Mouse (Mus musculus) forebrain, embryonic 15.5 days (tissue): ENCODE measurements around the gene Rab17. TPM values are rescaled to one million over a fixed set of nuclear protein-coding genes. Genes with fewer than 3 reads are reported as not detected.

Experiments used
- ATAC-seq: fragments of 200-750 bp; cut with Nextera tagmentation; replicated peaks from 2 replicates; pipeline ENCODE4 v1.8.0; 2017; ENCODE audit warnings: mild to moderate bottlenecking, moderate TSS enrichment, moderate library complexity
- H3K27ac ChIP-seq: fragments of 300-500 bp; sonication (generic); replicated peaks from 2 replicates; pipeline ENCODE4 v1.5.1; 2015; ENCODE audit warnings: mild to moderate bottlenecking, inconsistent platforms
- H3K27me3 ChIP-seq: fragments of 300-500 bp; sonication (generic); 2 replicates; pipeline ENCODE4 v1.6.1; 2015; ENCODE audit warnings: inconsistent platforms
- H3K36me3 ChIP-seq: fragments of 300-500 bp; sonication (generic); 2 replicates; pipeline ENCODE4 v1.6.1; 2015; ENCODE audit warnings: mild to moderate bottlenecking, inconsistent platforms
- H3K4me1 ChIP-seq: fragments of 300-500 bp; sonication (generic); 2 replicates; pipeline ENCODE4 v1.6.1; 2015; ENCODE audit warnings: inconsistent platforms
- H3K4me2 ChIP-seq: fragments of 300-500 bp; sonication (generic); replicated peaks from 2 replicates; pipeline ENCODE4 v1.6.1; 2015; ENCODE audit warnings: mild to moderate bottlenecking, inconsistent platforms
- H3K4me3 ChIP-seq: fragments of 300-500 bp; sonication (generic); 2 replicates; pipeline ENCODE4 v1.5.1; 2015; ENCODE audit warnings: mild to moderate bottlenecking, inconsistent platforms
- H3K9ac ChIP-seq: fragments of 300-500 bp; sonication (generic); replicated peaks from 2 replicates; pipeline ENCODE4 v1.6.1; 2015; ENCODE audit warnings: mild to moderate bottlenecking, inconsistent platforms
- H3K9me3 ChIP-seq: fragments of 300-500 bp; sonication (generic); 2 replicates; pipeline ENCODE4 v1.6.1; 2016; ENCODE audit warnings: inconsistent platforms
- WGBS: fragments of 180-500 bp; shearing (Covaris S2); methylation state at CpG from one replicate; pipeline ENCODE4 v1.1.7; 2015; ENCODE audit warnings: mixed read lengths; 5-methylcytosine and 5-hydroxymethylcytosine counted together
- polyA plus RNA-seq: library from polyadenylated mRNA; unstranded; fragments of >200 nt; fragmentation: Nextera tagmentation; extraction: Ambion mirVana; gene quantifications from 2 replicates; pipeline ENCODE4 v1.2.1, GENCODE M21; 2015

Rab17 gene
- polyA plus RNA-seq, 1 experiment from 2014 or later: 0.18 TPM

- no peak for ATAC-seq
- H3K27ac ChIP-seq: 0 out of 2 replicates have a peak overlapping the region, but pooled peaks have one; percentile 20
- H3K4me2 ChIP-seq: no peak overlapping the region
- H3K4me3 ChIP-seq: no peak overlapping the region
- 77% methylated on average over 10 of the region's 10 CpGs for WGBS
- H3K36me3 ChIP-seq: no peaks in the 10 kb centered on the region
- H3K9ac ChIP-seq: no peak overlapping the region
- H3K9me3 ChIP-seq: no peaks in the 10 kb centered on the region
- H3K27me3 ChIP-seq: no peaks in the 10 kb centered on the region
- H3K4me1 ChIP-seq: peaks cover 5% of the 10 kb centered on the region; the same call in 1 of the 2 replicates
These were observed 11.3 kb upstream of the Rab17 start for GRCm38 (mm10) chr1:90980638-90981330.

DNA sequence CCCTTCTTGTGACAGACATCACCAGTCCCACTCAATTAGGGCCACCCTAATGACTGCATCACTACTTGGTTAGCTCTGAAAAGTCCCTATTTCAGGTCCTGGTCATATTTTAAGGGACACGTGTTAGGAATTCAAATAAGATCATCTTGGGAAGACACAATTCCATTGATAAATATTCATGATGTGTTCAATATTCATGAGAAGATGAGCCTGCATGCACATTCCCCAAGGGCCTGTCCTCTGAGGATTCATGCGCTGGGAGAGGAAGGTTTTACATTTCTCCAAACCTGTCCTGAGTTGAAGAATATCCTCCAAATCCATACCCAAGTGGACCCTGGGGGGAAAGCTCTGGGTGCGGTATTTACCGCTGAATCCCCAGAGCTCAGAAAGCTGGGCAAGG, 6.5 kb upstream of the Rab17 start:
- no peak overlapping the region for H3K4me3 ChIP-seq
- 0 out of 2 replicates have a peak, but pooled peaks cover 4% of the 10 kb centered on the region for H3K27me3 ChIP-seq
- no peak overlapping the region for H3K9ac ChIP-seq
- H3K4me1 ChIP-seq: peaks cover 35% of the 10 kb centered on the region
- H3K9me3 ChIP-seq: no peaks in the 10 kb centered on the region
- H3K36me3 ChIP-seq: no peaks in the 10 kb centered on the region
- 74% methylated on average over 4 of the region's 4 CpGs for WGBS
- H3K27ac ChIP-seq: no peak overlapping the region
- no peak overlapping the region for H3K4me2 ChIP-seq
- no peak for ATAC-seq

DNA sequence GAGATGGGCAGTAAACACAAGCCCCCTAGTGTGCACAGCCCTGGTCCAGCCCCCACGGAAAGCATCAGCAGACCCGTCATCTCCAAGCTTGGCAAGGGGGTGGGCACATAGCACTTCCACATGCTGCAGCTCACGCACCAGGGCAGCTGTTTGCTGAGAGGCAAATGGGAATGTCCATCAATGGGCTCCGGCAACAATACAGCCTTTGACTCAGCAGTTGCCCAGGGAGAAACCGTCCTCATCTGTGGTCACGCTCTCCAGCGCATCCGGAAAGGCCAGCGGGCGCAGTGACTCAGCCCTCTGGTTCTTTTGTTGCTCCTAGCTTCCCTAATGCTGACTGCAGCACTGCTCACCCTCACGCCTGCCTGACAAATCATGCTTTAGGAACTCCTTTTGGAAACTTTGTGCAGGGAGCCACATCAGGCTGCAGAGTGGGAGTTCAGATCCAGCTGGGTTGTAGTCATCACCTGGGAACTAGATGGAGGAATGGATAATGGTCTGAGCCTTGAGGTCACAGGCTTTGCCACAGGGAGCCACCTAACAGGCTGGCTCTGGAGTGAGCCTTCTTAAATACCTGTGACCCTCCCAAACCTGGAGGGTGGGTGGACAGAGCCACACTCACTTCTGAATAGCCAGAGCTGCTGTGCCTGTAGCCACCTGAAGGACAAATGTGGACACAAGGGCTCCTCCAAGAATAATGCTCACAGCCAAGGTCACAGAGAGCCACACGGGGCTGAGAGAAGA, 5.6 kb upstream of the Rab17 start:
- Histone ChIP-seq H3K9me3 (no peaks in the 10 kb centered on the region), H3K9ac (no peak overlapping the region), H3K27me3 (0 out of 2 replicates have a peak, but pooled peaks cover 4% of the 10 kb centered on the region), H3K4me1 (peaks cover 35% of the 10 kb centered on the region), H3K27ac (no peak overlapping the region), H3K4me3 (no peak overlapping the region), H3K4me2 (peak overlapping the region; percentile 21; the same call in 1 of the 2 replicates), H3K36me3 (no peaks in the 10 kb centered on the region)
- ATAC-seq: peak; percentile 60
- 8% methylated on average over 12 of the region's 12 CpGs for WGBS

DNA sequence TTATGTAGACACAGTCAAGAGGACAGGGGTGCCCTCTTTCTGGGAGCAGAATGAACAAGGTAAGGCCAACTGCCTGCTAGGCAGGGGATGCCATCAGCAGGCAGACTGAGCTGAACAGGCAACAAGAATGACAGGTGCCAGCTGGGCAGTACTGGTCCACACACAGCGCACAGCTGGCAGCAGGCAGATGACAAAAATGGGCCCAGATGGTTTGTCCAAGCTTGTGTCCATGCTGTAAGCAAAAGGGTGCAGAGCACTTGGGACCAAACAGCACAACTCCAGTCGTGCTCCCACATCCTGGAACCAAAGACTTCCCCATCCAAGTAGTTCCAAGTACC, 4.1 kb upstream of the Rab17 start:
- Histone ChIP-seq H3K27ac (no peak overlapping the region), H3K9ac (no peak overlapping the region), H3K4me2 (no peak overlapping the region), H3K27me3 (0 out of 2 replicates have a peak, but pooled peaks cover 4% of the 10 kb centered on the region), H3K9me3 (no peaks in the 10 kb centered on the region), H3K4me1 (peaks cover 37% of the 10 kb centered on the region), H3K4me3 (no peak overlapping the region), H3K36me3 (no peaks in the 10 kb centered on the region)
- WGBS: 89% methylated on average over 2 of the region's 2 CpGs
- no peak; the same call in 1 of the 2 replicates for ATAC-seq

DNA sequence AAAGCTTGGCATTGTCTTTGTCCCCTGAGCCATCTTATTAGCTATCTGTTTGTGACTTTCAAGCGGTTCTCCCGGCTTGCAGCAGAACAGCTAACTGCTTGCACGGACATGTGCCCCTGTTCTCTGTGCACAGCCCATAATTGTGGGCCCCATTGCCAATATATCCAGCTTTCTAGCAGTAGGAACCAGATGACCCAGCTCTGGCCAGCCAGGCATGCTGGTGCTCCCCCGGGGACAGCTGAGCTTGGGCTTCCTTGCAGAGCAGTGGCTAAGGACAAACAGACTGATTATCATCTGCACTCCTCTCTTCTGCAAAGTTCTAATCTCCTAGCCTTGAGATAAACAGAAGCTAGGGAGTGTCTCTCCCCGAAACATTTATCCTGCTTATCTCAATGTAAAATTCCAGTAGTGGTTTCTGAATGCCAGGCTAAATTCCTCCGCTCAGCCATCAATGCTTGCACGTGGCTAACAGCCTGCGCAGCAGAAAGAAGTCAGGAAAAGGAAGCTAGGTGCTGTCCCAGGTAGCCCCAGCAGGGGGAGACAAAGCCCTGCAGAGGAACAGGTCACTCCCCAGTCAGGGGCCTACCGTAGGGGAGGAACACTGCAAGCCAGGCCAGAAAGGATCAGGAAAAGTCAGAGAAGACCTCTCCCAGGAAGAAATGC, 3.6 kb upstream of the Rab17 start:
- H3K27me3 ChIP-seq: 0 out of 2 replicates have a peak, but pooled peaks cover 4% of the 10 kb centered on the region
- no peak overlapping the region for H3K4me3 ChIP-seq
- H3K9ac ChIP-seq: no peak overlapping the region
- H3K4me2 ChIP-seq: no peak overlapping the region
- no peaks in the 10 kb centered on the region for H3K9me3 ChIP-seq
- no peaks in the 10 kb centered on the region for H3K36me3 ChIP-seq
- peak; percentile 69 for ATAC-seq
- no peak overlapping the region for H3K27ac ChIP-seq
- WGBS: 20% methylated on average over 9 of the region's 9 CpGs
- H3K4me1 ChIP-seq: peaks cover 42% of the 10 kb centered on the region

- Histone ChIP-seq H3K4me1 (peaks cover 35% of the 10 kb centered on the region), H3K4me3 (no peak overlapping the region), H3K27ac (no peak overlapping the region), H3K9ac (no peak overlapping the region), H3K9me3 (no peaks in the 10 kb centered on the region), H3K36me3 (no peaks in the 10 kb centered on the region), H3K27me3 (0 out of 2 replicates have a peak, but pooled peaks cover 4% of the 10 kb centered on the region), H3K4me2 (no peak overlapping the region)
- ATAC-seq: no peak
- 83% methylated on average over 10 of the region's 10 CpGs for WGBS
These were observed 475 bp upstream of the Rab17 start for GRCm38 (mm10) chr1:90969881-90970390.

GRCm38 (mm10) chr1:90968649-90969048, 812 bp downstream of the Rab17 start:
- no peaks in the 10 kb centered on the region for H3K9me3 ChIP-seq

GRCm38 (mm10) chr1:90967583-90967982, 1.9 kb downstream of the Rab17 start:
- WGBS: 26% methylated on average over 7 of the region's 7 CpGs
- H3K36me3 ChIP-seq: no peaks in the 10 kb centered on the region
- 0 out of 2 replicates have a peak overlapping the region, but pooled peaks have one; percentile 11 for H3K27ac ChIP-seq
- ATAC-seq: peak; percentile 55
- H3K9me3 ChIP-seq: no peaks in the 10 kb centered on the region
- H3K4me1 ChIP-seq: peaks cover 25% of the 10 kb centered on the region
- H3K9ac ChIP-seq: no peak overlapping the region
- no peak overlapping the region for H3K4me2 ChIP-seq
- no peak overlapping the region for H3K4me3 ChIP-seq
- 0 out of 2 replicates have a peak, but pooled peaks cover under 1% of the 10 kb centered on the region for H3K27me3 ChIP-seq

More at GRCm38 (mm10) chr1:90968649-90969048, 812 bp downstream of the Rab17 start:
- ATAC-seq: no peak
- H3K4me3 ChIP-seq: no peak overlapping the region
- no peak overlapping the region for H3K4me2 ChIP-seq
- no peak overlapping the region for H3K27ac ChIP-seq
- H3K4me1 ChIP-seq: peaks cover 24% of the 10 kb centered on the region
- 0 out of 2 replicates have a peak, but pooled peaks cover 4% of the 10 kb centered on the region for H3K27me3 ChIP-seq
- no peak overlapping the region for H3K9ac ChIP-seq
- H3K36me3 ChIP-seq: no peaks in the 10 kb centered on the region
- 85% methylated on average over 4 of the region's 4 CpGs for WGBS

GRCm38 (mm10) chr1:90962994-90963393, 6.5 kb downstream of the Rab17 start:
- Histone ChIP-seq H3K4me2 (no peak overlapping the region), H3K9me3 (no peaks in the 10 kb centered on the region), H3K36me3 (no peaks in the 10 kb centered on the region), H3K27me3 (no peaks in the 10 kb centered on the region), H3K4me1 (peaks cover 17% of the 10 kb centered on the region), H3K9ac (no peak overlapping the region), H3K27ac (no peak overlapping the region), H3K4me3 (no peak overlapping the region)
- peak; percentile 43; the same call in 1 of the 2 replicates for ATAC-seq
- 8% methylated on average over 3 of the region's 3 CpGs for WGBS

DNA sequence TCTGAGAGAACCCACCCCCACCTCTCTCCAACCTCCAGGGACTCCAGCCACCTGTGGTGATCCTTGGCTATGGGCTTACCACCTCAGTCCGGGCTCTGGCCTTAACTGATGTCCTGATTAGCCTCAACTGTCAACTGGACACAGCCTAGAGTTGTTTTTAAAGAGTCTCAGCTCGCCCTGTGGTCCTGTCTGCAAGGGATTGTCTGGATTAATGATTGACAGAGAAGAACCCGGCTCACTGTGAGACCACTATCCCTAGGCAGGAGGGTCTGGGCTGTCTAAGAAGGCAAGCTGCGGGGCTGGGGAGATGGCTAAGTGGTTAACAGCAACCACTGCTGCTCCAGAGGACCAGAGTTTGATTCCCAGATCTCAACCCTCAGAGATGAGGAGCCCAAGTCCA, 6.9 kb downstream of the Rab17 start:
- no peak for ATAC-seq
- Histone ChIP-seq H3K27ac (no peak overlapping the region), H3K36me3 (no peaks in the 10 kb centered on the region), H3K9ac (no peak overlapping the region), H3K4me2 (no peak overlapping the region), H3K4me1 (peaks cover 13% of the 10 kb centered on the region), H3K9me3 (no peaks in the 10 kb centered on the region), H3K4me3 (no peak overlapping the region), H3K27me3 (no peaks in the 10 kb centered on the region)
- 42% methylated on average over 4 of the region's 4 CpGs for WGBS

- Histone ChIP-seq H3K36me3 (no peaks in the 10 kb centered on the region), H3K4me2 (no peak overlapping the region), H3K9ac (no peak overlapping the region), H3K4me3 (no peak overlapping the region), H3K4me1 (peaks cover 6% of the 10 kb centered on the region; the same call in 1 of the 2 replicates), H3K9me3 (no peaks in the 10 kb centered on the region), H3K27me3 (no peaks in the 10 kb centered on the region), H3K27ac (no peak overlapping the region)
- 34% methylated on average over 7 of the region's 7 CpGs for WGBS
- ATAC-seq: peak; percentile 84
These were observed 13.0 kb downstream of the Rab17 start for GRCm38 (mm10) chr1:90956245-90957096.
